Mouse (Mus musculus) embryonic facial prominence, embryonic 14.5 days (tissue): Measurements from ENCODE around the gene Galnt3. TPM values are rescaled to one million over a fixed set of nuclear protein-coding genes. Genes with fewer than 3 reads are reported as not detected.

Experiments
- ATAC-seq: fragments of 200-750 bp; cut with Nextera tagmentation; 2 replicates; pipeline ENCODE4 v1.8.0; 2017; ENCODE audit warnings: low read depth, moderate number of reproducible peaks, moderate TSS enrichment
- DNase-seq: peaks from one replicate; pipeline ENCODE4 v3.0.0-alpha.2; 2015; ENCODE audit warnings: low spot score
- H3K27ac ChIP-seq: fragments of 300-500 bp; sonication (generic); replicated peaks from 2 replicates; pipeline ENCODE4 v1.5.1; 2014; ENCODE audit warnings: low read depth, mild to moderate bottlenecking, low read length, moderate library complexity
- H3K27me3 ChIP-seq: fragments of 300-500 bp; sonication (generic); replicated peaks from 2 replicates; pipeline ENCODE4 v1.6.1; 2014; ENCODE audit warnings: low read length; ENCODE audit not compliant: control insufficient read depth, insufficient read depth
- H3K36me3 ChIP-seq: fragments of 300-500 bp; sonication (generic); 2 replicates; pipeline ENCODE4 v1.6.1; 2014; ENCODE audit warnings: low read length, mixed read lengths; ENCODE audit not compliant: control insufficient read depth, insufficient read depth
- H3K4me1 ChIP-seq: fragments of 300-500 bp; sonication (generic); 2 replicates; pipeline ENCODE4 v1.6.1; 2014; ENCODE audit warnings: antibody characterized with exemption, low read length; ENCODE audit not compliant: control insufficient read depth, insufficient read depth
- H3K4me2 ChIP-seq: fragments of 300-500 bp; sonication (generic); 2 replicates; pipeline ENCODE4 v1.6.1; 2014; ENCODE audit warnings: low read depth, mild to moderate bottlenecking, low read length, moderate library complexity, mixed read lengths
- H3K4me3 ChIP-seq: fragments of 300-500 bp; sonication (generic); 2 replicates; pipeline ENCODE4 v1.5.1; 2014; ENCODE audit warnings: low read depth, mild to moderate bottlenecking, low read length
- H3K9ac ChIP-seq: fragments of 300-500 bp; sonication (generic); 2 replicates; pipeline ENCODE4 v1.6.1; 2014; ENCODE audit warnings: low read depth, mild to moderate bottlenecking, low read length, moderate library complexity, mixed read lengths
- H3K9me3 ChIP-seq: fragments of 300-500 bp; sonication (generic); 2 replicates; pipeline ENCODE4 v1.6.1; 2016; ENCODE audit warnings: low read length; ENCODE audit not compliant: control insufficient read depth
- WGBS: fragments of 180-500 bp; shearing (Covaris S2); extraction: QIAGEN DNeasy Blood & Tissue Kit; methylation state at CpG from one replicate; pipeline ENCODE4 v1.1.7; 2014; 5-methylcytosine and 5-hydroxymethylcytosine counted together
- polyA plus RNA-seq: library from polyadenylated mRNA; unstranded; fragments of >200 nt; fragmentation: Nextera tagmentation; extraction: Ambion mirVana; gene quantifications from 2 replicates; pipeline ENCODE4 v1.2.1, GENCODE M21; 2014

Gene Galnt3
- polyA plus RNA-seq, 1 experiment from 2014 or later, result 5.1 TPM

DNA sequence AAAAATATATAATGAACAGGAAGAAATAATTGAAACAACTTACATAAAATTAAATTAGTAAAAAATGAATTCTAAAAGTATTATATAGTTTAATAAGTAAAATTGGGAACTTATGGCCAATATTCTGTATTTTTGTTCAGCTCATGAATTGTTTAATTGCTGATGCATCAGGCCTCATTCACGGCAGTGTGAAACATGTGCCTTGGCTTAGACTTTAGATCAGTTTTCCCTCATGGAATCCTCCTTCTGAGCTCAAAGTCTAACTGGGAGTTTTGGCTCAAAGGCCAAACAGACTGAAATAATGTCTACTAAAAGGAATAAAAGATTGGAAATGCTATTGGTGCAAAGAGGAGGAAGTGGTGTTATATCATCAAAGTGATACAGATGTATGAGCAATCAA lies 2.7 kb upstream of the Galnt3 start:
- ATAC-seq (no peak), DNase-seq (no peak)
- H3K4me3 ChIP-seq, result no peak overlapping the region
- no peak overlapping the region for H3K4me2 ChIP-seq
- no peaks in the 10 kb centered on the region for H3K36me3 ChIP-seq
- H3K4me1 ChIP-seq, result no peaks in the 10 kb centered on the region
- no peak overlapping the region for H3K9ac ChIP-seq
- H3K9me3 ChIP-seq, result no peaks in the 10 kb centered on the region
- no peak overlapping the region for H3K27ac ChIP-seq
- H3K27me3 ChIP-seq, result peaks cover 31% of the 10 kb centered on the region
- 60% methylated on average over 1 of the region's 1 CpGs for WGBS

DNA sequence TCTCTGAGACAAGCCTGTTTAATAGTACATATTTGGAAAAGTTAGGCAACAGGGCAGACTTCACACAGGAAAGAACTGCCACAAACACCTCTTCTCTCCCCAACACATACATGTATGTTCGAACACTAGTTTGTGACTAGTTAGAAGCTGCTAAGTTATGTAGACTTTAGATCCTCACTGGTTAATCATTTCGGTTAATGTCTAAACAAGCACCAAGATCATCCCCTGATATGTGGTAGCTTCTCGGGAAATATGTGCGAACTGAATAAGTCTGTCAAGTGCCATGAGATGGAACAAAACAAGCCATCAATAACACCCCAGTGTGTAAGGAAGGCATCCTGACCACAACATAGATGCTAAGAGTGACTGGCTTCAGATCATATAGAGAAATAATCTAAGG lies 2.1 kb upstream of the Galnt3 start:
- Histone ChIP-seq H3K9ac (no peak overlapping the region), H3K4me3 (no peak overlapping the region), H3K4me1 (no peaks in the 10 kb centered on the region), H3K4me2 (no peak overlapping the region), H3K9me3 (no peaks in the 10 kb centered on the region), H3K27ac (no peak overlapping the region), H3K36me3 (no peaks in the 10 kb centered on the region), H3K27me3 (peaks cover 36% of the 10 kb centered on the region)
- ATAC-seq (no peak), DNase-seq (no peak)
- WGBS, result 88% methylated on average over 4 of the region's 4 CpGs

DNA sequence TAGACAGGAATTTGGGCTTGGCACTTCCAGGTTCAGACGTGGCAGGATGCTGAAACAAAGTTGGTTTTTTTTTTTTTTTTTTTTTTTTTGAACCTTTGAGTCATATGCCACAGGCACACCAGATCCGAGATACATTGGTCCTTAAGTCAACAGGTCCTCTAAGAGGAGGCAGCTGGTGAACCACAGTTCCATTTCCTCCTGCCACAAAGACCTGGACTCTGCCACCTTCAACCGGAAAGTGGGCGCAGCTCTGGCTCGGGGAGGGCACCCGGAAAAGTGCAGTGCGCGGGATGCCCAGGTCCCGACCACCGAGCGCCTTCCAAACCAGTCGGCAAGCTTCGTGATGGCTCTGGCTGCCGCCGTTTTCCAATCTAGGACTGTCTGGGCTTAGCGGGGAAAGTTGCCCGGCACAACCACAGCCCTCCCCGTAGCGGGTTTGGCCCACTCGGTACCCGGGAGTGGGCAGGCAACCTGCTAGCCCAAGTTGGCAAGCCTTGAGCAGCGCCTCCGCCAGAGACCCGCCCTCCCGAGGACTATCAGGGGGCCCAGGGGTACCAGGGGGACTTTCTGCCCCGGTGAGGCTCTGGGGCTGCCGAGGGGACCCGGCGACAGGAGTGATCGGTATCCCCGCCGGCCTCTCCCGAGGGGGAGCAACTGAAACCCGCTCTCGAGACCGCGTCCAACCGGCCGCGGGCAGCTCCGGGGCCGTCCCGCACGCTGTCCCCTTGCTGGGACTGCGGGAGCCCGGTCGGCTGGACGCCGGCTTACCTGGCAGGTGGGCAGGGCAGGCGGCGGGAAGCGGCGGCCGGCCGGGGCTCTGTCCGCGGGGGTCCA lies 821 bp downstream of the Galnt3 start:
- no peaks in the 10 kb centered on the region for H3K4me1 ChIP-seq
- H3K9ac ChIP-seq, result peak overlapping the region; percentile 65

DNA sequence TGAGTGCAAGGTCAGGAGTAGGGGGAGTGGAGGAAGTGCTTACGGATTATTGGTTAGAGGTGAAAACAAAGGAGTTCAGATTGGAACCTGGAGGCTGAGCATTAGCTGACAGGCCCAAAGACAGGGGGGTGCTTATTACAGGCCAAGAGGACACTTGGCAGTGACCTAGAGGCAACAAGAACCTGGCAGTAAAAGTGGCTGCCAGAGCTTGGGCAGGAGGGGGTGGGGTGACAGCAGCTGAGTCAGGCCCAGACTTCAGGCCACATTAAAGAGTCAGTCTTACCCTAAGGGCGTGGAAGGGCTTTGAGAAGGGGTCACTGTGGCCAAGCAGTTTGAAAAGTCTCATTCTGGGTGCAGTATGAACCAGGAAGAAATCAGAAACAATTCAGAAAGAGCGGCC lies 7.1 kb downstream of the Galnt3 start:
- H3K9ac ChIP-seq, result no peak overlapping the region
- ATAC-seq, result no peak
- H3K4me3 ChIP-seq, result no peak overlapping the region
- H3K4me2 ChIP-seq, result no peak overlapping the region
- no peak for DNase-seq
- H3K9me3 ChIP-seq, result no peaks in the 10 kb centered on the region
- H3K27ac ChIP-seq, result no peak overlapping the region
- no peaks in the 10 kb centered on the region for H3K4me1 ChIP-seq
- H3K27me3 ChIP-seq, result peaks cover 6% of the 10 kb centered on the region; the same call in 1 of the 2 replicates
- WGBS, result 50% methylated on average over 3 of the region's 3 CpGs
- no peaks in the 10 kb centered on the region for H3K36me3 ChIP-seq

More for the DNA sequence above, 821 bp downstream of the Galnt3 start:
- H3K9me3 ChIP-seq, result no peaks in the 10 kb centered on the region
- peak overlapping the region; percentile 67 for H3K4me3 ChIP-seq
- under 1% methylated on average over 43 of the region's 57 CpGs for whole genome bisulfite sequencing
- DNase-seq (no peak), ATAC-seq (peak; percentile 64)
- H3K4me2 ChIP-seq, result peak overlapping the region; percentile 100
- peaks cover 36% of the 10 kb centered on the region for H3K27me3 ChIP-seq
- H3K27ac ChIP-seq, result no peak overlapping the region
- no peaks in the 10 kb centered on the region for H3K36me3 ChIP-seq

DNA sequence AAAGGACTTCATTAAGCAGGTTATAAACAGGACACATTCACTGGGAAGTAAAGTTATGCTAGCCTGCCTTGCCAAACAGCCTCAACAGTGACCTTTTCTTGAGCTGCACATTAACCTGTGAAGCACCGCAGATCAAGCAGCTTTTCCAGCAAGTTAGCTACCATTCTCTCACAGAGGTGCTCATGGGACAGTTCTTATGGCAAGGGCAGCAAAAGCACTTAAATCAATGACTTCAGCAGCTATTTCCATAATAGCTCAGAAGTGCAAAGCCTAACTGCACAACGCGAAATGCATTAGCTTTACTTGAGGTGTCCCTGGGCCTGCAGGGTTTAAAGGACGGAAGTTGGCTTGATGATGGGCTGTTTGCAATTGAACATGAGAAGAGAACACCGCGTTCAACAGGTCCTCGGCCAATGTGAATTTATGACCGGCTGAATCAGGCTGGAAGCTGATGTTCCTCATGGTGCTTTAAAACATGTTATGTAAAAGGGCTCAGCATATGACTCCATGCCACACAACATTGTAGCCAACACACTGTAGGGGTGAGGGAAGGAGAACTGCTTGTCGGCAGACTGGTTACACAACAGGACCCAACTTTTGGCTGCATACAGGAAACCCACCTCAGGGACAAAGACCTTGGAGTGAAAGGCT lies 16.8 kb downstream of the Galnt3 start:
- H3K9me3 ChIP-seq, result no peaks in the 10 kb centered on the region
- no peaks in the 10 kb centered on the region for H3K36me3 ChIP-seq
- H3K27me3 ChIP-seq, result no peaks in the 10 kb centered on the region
- no peak overlapping the region for H3K9ac ChIP-seq
- H3K4me1 ChIP-seq, result no peaks in the 10 kb centered on the region
- H3K4me3 ChIP-seq, result no peak overlapping the region
- DNase-seq (no peak), ATAC-seq (no peak)
- H3K4me2 ChIP-seq, result no peak overlapping the region
- H3K27ac ChIP-seq, result no peak overlapping the region
- WGBS, result 97% methylated on average over 9 of the region's 9 CpGs

DNA sequence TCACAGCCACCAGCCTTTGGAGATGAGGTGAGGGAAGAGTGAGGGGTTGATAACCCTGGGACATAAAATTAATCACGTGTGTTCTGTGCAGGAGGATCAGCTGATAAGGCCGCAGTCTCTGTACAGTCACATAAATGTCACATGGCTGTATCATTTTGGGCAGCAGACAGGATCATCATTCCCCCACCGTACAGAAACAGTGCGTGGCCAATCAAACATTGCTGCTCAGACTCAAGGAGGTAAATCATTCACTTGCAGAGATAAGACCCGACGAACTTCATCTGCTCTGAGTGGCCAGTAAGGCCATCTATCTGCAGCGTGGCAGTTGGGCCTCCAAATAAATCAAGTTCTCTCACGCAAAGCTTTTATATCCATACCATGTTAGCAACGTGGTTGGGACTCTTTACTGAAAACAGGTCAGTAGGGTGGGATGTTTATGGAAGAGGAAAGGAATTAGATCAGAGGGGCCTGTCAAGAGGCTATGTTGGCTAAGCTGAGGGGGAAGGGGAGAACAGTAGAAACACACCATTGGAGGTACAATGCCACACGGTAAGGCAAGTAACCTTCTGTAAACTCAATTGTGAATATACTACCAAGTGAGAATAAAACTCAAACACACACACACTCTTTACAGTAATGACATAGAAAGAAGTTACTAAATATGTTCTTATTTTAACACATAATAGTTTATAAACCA lies 20.9 kb downstream of the Galnt3 start:
- Histone ChIP-seq H3K36me3 (no peaks in the 10 kb centered on the region), H3K27me3 (peaks cover 10% of the 10 kb centered on the region), H3K4me3 (no peak overlapping the region), H3K27ac (no peak overlapping the region), H3K4me2 (no peak overlapping the region), H3K4me1 (peaks cover 4% of the 10 kb centered on the region; the same call in 1 of the 2 replicates), H3K9me3 (no peaks in the 10 kb centered on the region), H3K9ac (no peak overlapping the region)
- DNase-seq (no peak), ATAC-seq (no peak)
- WGBS, result 85% methylated on average over 10 of the region's 10 CpGs

DNA sequence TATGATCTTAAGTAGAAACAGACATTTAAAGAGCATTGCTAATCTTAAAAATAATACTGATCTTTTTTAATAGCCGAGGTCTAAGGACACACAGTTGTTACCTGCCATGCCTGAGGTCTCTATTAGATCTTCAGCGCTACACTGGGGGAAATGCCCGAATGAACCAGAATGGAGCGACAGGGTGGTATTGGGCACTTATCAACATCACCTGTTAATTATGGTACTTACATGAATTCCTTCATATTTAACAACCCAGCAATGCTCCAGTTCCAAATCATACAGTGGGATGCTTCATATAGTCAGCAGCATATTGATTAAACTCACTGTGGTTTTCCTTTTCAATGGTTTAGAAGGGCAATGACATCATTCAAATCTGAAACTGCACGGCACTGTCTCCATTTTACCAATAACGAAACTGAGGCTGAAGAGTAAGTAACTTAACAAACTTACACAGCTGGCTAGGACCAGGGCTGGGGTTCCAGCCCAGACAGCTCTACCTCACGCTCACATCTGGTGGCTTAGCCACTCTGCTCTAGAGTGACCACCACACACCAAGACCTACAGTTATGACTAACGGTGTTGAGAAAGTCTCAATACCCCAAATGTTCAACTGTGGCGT lies 23.0 kb downstream of the Galnt3 start:
- H3K4me1 ChIP-seq, result peaks cover 4% of the 10 kb centered on the region; the same call in 1 of the 2 replicates
- H3K9ac ChIP-seq, result no peak overlapping the region
- no peaks in the 10 kb centered on the region for H3K36me3 ChIP-seq
- H3K27ac ChIP-seq, result no peak overlapping the region
- no peak overlapping the region for H3K4me2 ChIP-seq
- ATAC-seq, result no peak
- H3K4me3 ChIP-seq, result no peak overlapping the region
- H3K27me3 ChIP-seq, result peaks cover 24% of the 10 kb centered on the region
- 91% methylated on average over 9 of the region's 9 CpGs for WGBS
- no peak for DNase-seq
- H3K9me3 ChIP-seq, result no peaks in the 10 kb centered on the region

DNA sequence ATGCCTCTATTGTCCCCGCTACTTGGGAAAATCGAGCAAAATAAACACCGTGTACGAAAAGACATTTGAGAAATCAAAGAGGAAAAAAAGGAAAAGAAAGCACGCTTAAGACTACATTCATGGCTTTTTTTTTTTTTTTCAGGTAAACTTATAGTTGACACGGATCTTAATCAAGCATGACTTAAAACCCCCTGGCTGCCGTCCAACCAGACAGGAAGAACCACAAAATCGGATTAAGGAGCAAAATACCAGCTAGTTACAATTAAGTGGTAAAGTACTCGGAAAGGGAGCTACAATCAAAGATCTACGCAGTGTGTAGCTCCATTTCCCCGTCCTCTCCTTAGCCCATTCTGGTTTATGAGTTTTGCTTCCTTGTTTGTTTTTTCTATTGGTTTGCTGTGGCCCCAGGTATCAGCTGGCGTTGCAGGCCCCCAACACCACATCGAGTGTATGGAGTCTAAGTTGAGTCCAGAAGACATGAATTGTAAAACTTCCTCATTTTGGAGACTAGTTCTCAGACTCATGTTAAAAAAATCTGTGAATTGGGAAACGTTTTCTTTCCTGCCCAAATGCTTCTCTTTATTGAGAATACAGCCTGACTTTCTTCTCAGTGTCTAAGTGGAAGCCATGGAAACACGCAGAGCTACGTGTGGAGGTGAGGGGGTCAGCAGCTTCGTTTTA lies 24.0 kb downstream of the Galnt3 start:
- 43% methylated on average over 17 of the region's 17 CpGs for WGBS
- no peak overlapping the region for H3K9ac ChIP-seq
- H3K27ac ChIP-seq, result no peak overlapping the region
- H3K4me2 ChIP-seq, result peak overlapping the region; percentile 15; the same call in 1 of the 2 replicates
- H3K36me3 ChIP-seq, result no peaks in the 10 kb centered on the region
- ATAC-seq (peak; percentile 68; the same call in 1 of the 2 replicates), DNase-seq (peak; percentile 84)
- peaks cover 4% of the 10 kb centered on the region; the same call in 1 of the 2 replicates for H3K4me1 ChIP-seq
- peaks cover 27% of the 10 kb centered on the region for H3K27me3 ChIP-seq
- H3K4me3 ChIP-seq, result no peak overlapping the region; the same call in 1 of the 2 replicates
- H3K9me3 ChIP-seq, result no peaks in the 10 kb centered on the region
